13 mouse cellular contexts compared by ENCODE assay signal in genomic region chr16:93286816-93287215, GRCm38 (mm10).
"Had no signal": no experiment of that assay in that cellular context is flagged by ENCODE, and none has a peak within 500 bp of the region (broad histone marks: within the 10 kb centered on the region; RNA-seq: fewer than 3 reads in every experiment).

No protein-coding gene starts in this region.

- DNase-seq: gastrocnemius, postnatal 14 days; gastrocnemius, postnatal 36 days; heart, adult 11 months; heart, adult 2 months; heart, postnatal 14 days; heart, postnatal 36 days; kidney, adult 11 months; kidney, adult 2 months; kidney, adult 9 months; kidney, postnatal 14 days; kidney, postnatal 36 days; liver; liver, embryonic 13.5 days had no signal
